Mouse (Mus musculus): ENCODE results near the gene Ptprcap.

DNA sequence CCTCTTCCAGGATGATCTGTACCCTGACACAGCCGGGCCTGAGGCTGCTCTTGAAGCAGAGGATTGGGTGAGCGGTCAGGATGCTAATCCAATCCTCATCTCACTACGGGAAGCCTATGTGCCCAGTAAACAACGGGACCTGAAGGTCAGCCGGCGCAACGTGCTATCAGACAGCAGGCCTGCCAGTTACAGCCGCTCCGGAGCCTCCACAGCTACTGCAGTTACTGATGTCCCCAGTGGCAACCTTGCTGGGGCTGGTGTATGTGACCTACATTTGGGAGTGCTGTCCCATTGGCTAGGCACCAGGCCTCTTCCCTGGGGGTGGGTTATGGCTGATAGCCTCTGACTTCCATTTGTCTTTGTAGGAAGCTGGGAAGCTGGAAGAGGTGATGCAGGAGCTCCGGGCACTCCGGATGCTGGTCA is at the start of gene Ptprcap:
- TF ChIP-seq CTCF (IDR thresholded peaks at IDR 0.05; ENCODE audit: extremely low read depth, insufficient read length, insufficient replicate concordance, low read depth, low read length), result no peak
- no peak for TF ChIP-seq POLR2A (IDR thresholded peaks at IDR 0.05; ENCODE audit: low read depth, low read length)

All from small intestine, adult 2 months (tissue).